Mouse (Mus musculus) hindbrain, embryonic 12.5 days (tissue): Measurements from ENCODE around the gene Adgra3. TPM values are rescaled to one million over a fixed set of nuclear protein-coding genes. Genes with fewer than 3 reads are reported as not detected.

ENCODE experiments used
- ATAC-seq: fragments of 200-750 bp; cut with Nextera tagmentation; 2 replicates; pipeline ENCODE4 v1.8.0; 2017; ENCODE audit warnings: moderate TSS enrichment; ENCODE audit not compliant: low FRiP score
- H3K27ac ChIP-seq: fragments of 300-500 bp; sonication (generic); 2 replicates; pipeline ENCODE4 v1.5.1; 2016; ENCODE audit warnings: mild to moderate bottlenecking
- H3K27me3 ChIP-seq: fragments of 300-500 bp; sonication (generic); 2 replicates; pipeline ENCODE4 v1.6.1; 2016; ENCODE audit warnings: mild to moderate bottlenecking
- H3K36me3 ChIP-seq: fragments of 300-500 bp; sonication (generic); 2 replicates; pipeline ENCODE4 v1.6.1; 2016; ENCODE audit warnings: mild to moderate bottlenecking
- H3K4me1 ChIP-seq: fragments of 300-500 bp; sonication (generic); 2 replicates; pipeline ENCODE4 v1.6.1; 2016
- H3K4me2 ChIP-seq: fragments of 300-500 bp; sonication (generic); replicated peaks from 2 replicates; pipeline ENCODE4 v1.6.1; 2016; ENCODE audit warnings: mild to moderate bottlenecking
- H3K4me3 ChIP-seq: fragments of 300-500 bp; sonication (generic); 2 replicates; pipeline ENCODE4 v1.5.1; 2016; ENCODE audit warnings: mild to moderate bottlenecking
- H3K9ac ChIP-seq: fragments of 300-500 bp; sonication (generic); 2 replicates; pipeline ENCODE4 v1.6.1; 2016; ENCODE audit warnings: mild to moderate bottlenecking, moderate library complexity
- H3K9me3 ChIP-seq: fragments of 300-500 bp; sonication (generic); replicated peaks from 2 replicates; pipeline ENCODE4 v1.6.1; 2016; ENCODE audit warnings: mild to moderate bottlenecking
- WGBS: fragments of 180-500 bp; shearing (Covaris S2); methylation state at CpG from one replicate; pipeline ENCODE4 v1.1.7; 2016; 5-methylcytosine and 5-hydroxymethylcytosine counted together
- polyA plus RNA-seq: library from polyadenylated mRNA; unstranded; fragments of >200 nt; fragmentation: Nextera tagmentation; extraction: Ambion mirVana; gene quantifications from 2 replicates; pipeline ENCODE4 v1.2.1, GENCODE M21; 2016

The Adgra3 gene
- polyA plus RNA-seq, 1 experiment from 2014 or later: 46.8 TPM

GRCm38 (mm10) chr5:49999764-50000163, 59.0 kb downstream of the Adgra3 start:
- H3K36me3 ChIP-seq: peaks cover 14% of the 10 kb centered on the region; the same call in 1 of the 2 replicates
- no peak overlapping the region for H3K9ac ChIP-seq
- WGBS: 80% methylated on average over 9 of the region's 9 CpGs
- no peak for ATAC-seq
- no peak overlapping the region for H3K27ac ChIP-seq
- no peak overlapping the region for H3K4me2 ChIP-seq
- no peak overlapping the region for H3K4me3 ChIP-seq
- no peaks in the 10 kb centered on the region for H3K9me3 ChIP-seq
- H3K4me1 ChIP-seq: no peaks in the 10 kb centered on the region
- no peaks in the 10 kb centered on the region for H3K27me3 ChIP-seq

- H3K4me2 ChIP-seq: no peak overlapping the region
- H3K9me3 ChIP-seq: no peaks in the 10 kb centered on the region
- H3K27me3 ChIP-seq: no peaks in the 10 kb centered on the region
- H3K9ac ChIP-seq: no peak overlapping the region
- H3K27ac ChIP-seq: no peak overlapping the region
- H3K4me1 ChIP-seq: no peaks in the 10 kb centered on the region
- no peak overlapping the region for H3K4me3 ChIP-seq
- ATAC-seq: no peak
- WGBS: 87% methylated on average over 6 of the region's 6 CpGs
- H3K36me3 ChIP-seq: peaks cover 14% of the 10 kb centered on the region; the same call in 1 of the 2 replicates
These were observed 61.8 kb downstream of the Adgra3 start for GRCm38 (mm10) chr5:49997019-49997418.

GRCm38 (mm10) chr5:49996457-49996856, 62.3 kb downstream of the Adgra3 start:
- Histone ChIP-seq H3K9ac (no peak overlapping the region), H3K9me3 (no peaks in the 10 kb centered on the region), H3K27ac (no peak overlapping the region), H3K36me3 (peaks cover 14% of the 10 kb centered on the region; the same call in 1 of the 2 replicates), H3K27me3 (no peaks in the 10 kb centered on the region), H3K4me1 (no peaks in the 10 kb centered on the region), H3K4me2 (no peak overlapping the region), H3K4me3 (no peak overlapping the region)
- no peak for ATAC-seq
- WGBS: 77% methylated on average over 10 of the region's 11 CpGs

- H3K9me3 ChIP-seq: no peaks in the 10 kb centered on the region
- no peaks in the 10 kb centered on the region for H3K27me3 ChIP-seq
- H3K4me2 ChIP-seq: no peak overlapping the region
- H3K4me3 ChIP-seq: no peak overlapping the region
- WGBS: 94% methylated on average over 8 of the region's 8 CpGs
- no peak overlapping the region for H3K9ac ChIP-seq
- 0 out of 2 replicates have a peak, but pooled peaks cover 5% of the 10 kb centered on the region for H3K4me1 ChIP-seq
- H3K27ac ChIP-seq: no peak overlapping the region
- no peak for ATAC-seq
- peaks cover 16% of the 10 kb centered on the region for H3K36me3 ChIP-seq
These were observed 68.0 kb downstream of the Adgra3 start for GRCm38 (mm10) chr5:49990737-49991323.

GRCm38 (mm10) chr5:49988015-49988798, 70.6 kb downstream of the Adgra3 start:
- no peak for ATAC-seq
- H3K27ac ChIP-seq: no peak overlapping the region
- 76% methylated on average over 10 of the region's 10 CpGs for WGBS
- H3K4me1 ChIP-seq: 0 out of 2 replicates have a peak, but pooled peaks cover 5% of the 10 kb centered on the region
- H3K4me2 ChIP-seq: no peak overlapping the region
- no peaks in the 10 kb centered on the region for H3K9me3 ChIP-seq
- H3K4me3 ChIP-seq: no peak overlapping the region
- no peaks in the 10 kb centered on the region for H3K27me3 ChIP-seq
- H3K9ac ChIP-seq: no peak overlapping the region
- H3K36me3 ChIP-seq: peaks cover 28% of the 10 kb centered on the region

- no peaks in the 10 kb centered on the region for H3K4me1 ChIP-seq
- H3K4me2 ChIP-seq: no peak overlapping the region
- ATAC-seq: no peak
- H3K9me3 ChIP-seq: no peaks in the 10 kb centered on the region
- H3K4me3 ChIP-seq: no peak overlapping the region
- H3K9ac ChIP-seq: no peak overlapping the region
- no peak overlapping the region for H3K27ac ChIP-seq
- WGBS: 82% methylated on average over 5 of the region's 5 CpGs
- H3K27me3 ChIP-seq: no peaks in the 10 kb centered on the region
- H3K36me3 ChIP-seq: peaks cover 24% of the 10 kb centered on the region
These were observed 78.1 kb downstream of the Adgra3 start for GRCm38 (mm10) chr5:49980727-49981126.

GRCm38 (mm10) chr5:49979246-49979645, 79.6 kb downstream of the Adgra3 start:
- Histone ChIP-seq H3K4me3 (no peak overlapping the region), H3K4me1 (no peaks in the 10 kb centered on the region), H3K9ac (no peak overlapping the region), H3K27me3 (no peaks in the 10 kb centered on the region), H3K27ac (no peak overlapping the region), H3K9me3 (no peaks in the 10 kb centered on the region), H3K36me3 (peaks cover 19% of the 10 kb centered on the region), H3K4me2 (no peak overlapping the region)
- ATAC-seq: no peak
- 94% methylated on average over 14 of the region's 14 CpGs for WGBS

GRCm38 (mm10) chr5:49975971-49976370, 82.8 kb downstream of the Adgra3 start:
- no peak overlapping the region for H3K9ac ChIP-seq
- H3K4me2 ChIP-seq: no peak overlapping the region
- no peaks in the 10 kb centered on the region for H3K27me3 ChIP-seq
- 67% methylated on average over 2 of the region's 2 CpGs for WGBS
- peaks cover 19% of the 10 kb centered on the region for H3K36me3 ChIP-seq
- no peaks in the 10 kb centered on the region for H3K9me3 ChIP-seq
- 0 out of 2 replicates have a peak, but pooled peaks have one; percentile 44 for ATAC-seq
- H3K4me3 ChIP-seq: no peak overlapping the region
- H3K27ac ChIP-seq: no peak overlapping the region
- no peaks in the 10 kb centered on the region for H3K4me1 ChIP-seq

GRCm38 (mm10) chr5:49974211-49974610, 84.6 kb downstream of the Adgra3 start:
- Histone ChIP-seq H3K36me3 (peaks cover 28% of the 10 kb centered on the region), H3K9ac (no peak overlapping the region), H3K4me2 (no peak overlapping the region), H3K9me3 (no peaks in the 10 kb centered on the region), H3K4me1 (no peaks in the 10 kb centered on the region), H3K4me3 (no peak overlapping the region), H3K27ac (no peak overlapping the region), H3K27me3 (no peaks in the 10 kb centered on the region)
- 96% methylated on average over 4 of the region's 4 CpGs for WGBS
- ATAC-seq: no peak

GRCm38 (mm10) chr5:49969660-49970059, 89.1 kb downstream of the Adgra3 start:
- ATAC-seq: no peak
- Histone ChIP-seq H3K27me3 (no peaks in the 10 kb centered on the region), H3K27ac (no peak overlapping the region), H3K9ac (no peak overlapping the region), H3K4me3 (no peak overlapping the region), H3K4me1 (no peaks in the 10 kb centered on the region), H3K9me3 (no peaks in the 10 kb centered on the region), H3K36me3 (peaks cover 21% of the 10 kb centered on the region), H3K4me2 (no peak overlapping the region)
- 93% methylated on average over 8 of the region's 8 CpGs for WGBS

- peaks cover 36% of the 10 kb centered on the region for H3K36me3 ChIP-seq
- H3K9me3 ChIP-seq: no peaks in the 10 kb centered on the region
- H3K4me1 ChIP-seq: no peaks in the 10 kb centered on the region
- no peak overlapping the region for H3K9ac ChIP-seq
- 92% methylated on average over 6 of the region's 6 CpGs for WGBS
- H3K4me3 ChIP-seq: no peak overlapping the region
- ATAC-seq: no peak
- no peak overlapping the region for H3K4me2 ChIP-seq
- no peak overlapping the region for H3K27ac ChIP-seq
- H3K27me3 ChIP-seq: no peaks in the 10 kb centered on the region
These were observed 91.1 kb downstream of the Adgra3 start for GRCm38 (mm10) chr5:49967726-49968125.

- Histone ChIP-seq H3K9me3 (no peaks in the 10 kb centered on the region), H3K27ac (no peak overlapping the region), H3K27me3 (no peaks in the 10 kb centered on the region), H3K4me2 (no peak overlapping the region), H3K4me1 (no peaks in the 10 kb centered on the region), H3K36me3 (peaks cover 37% of the 10 kb centered on the region), H3K9ac (no peak overlapping the region), H3K4me3 (no peak overlapping the region)
- no peak for ATAC-seq
- 81% methylated on average over 8 of the region's 8 CpGs for WGBS
These were observed 93.0 kb downstream of the Adgra3 start for GRCm38 (mm10) chr5:49965810-49966209.
